Mouse (Mus musculus) liver, adult 2 months (tissue): ENCODE results near the gene Cacna2d3.

Source experiments
- CTCF ChIP-seq: fragments of 200-500 bp; IDR thresholded peaks from 2 replicates; pipeline ENCODE4 v1.5.1; 2011; ENCODE audit warnings: low read depth, low read length, control low read depth
- POLR2A ChIP-seq: fragments of 200-500 bp; IDR thresholded peaks from 2 replicates; pipeline ENCODE4 v1.6.1; 2011; ENCODE audit warnings: low read length, control low read depth; ENCODE audit not compliant: insufficient read depth; ENCODE audit errors: extremely low read depth

DNA sequence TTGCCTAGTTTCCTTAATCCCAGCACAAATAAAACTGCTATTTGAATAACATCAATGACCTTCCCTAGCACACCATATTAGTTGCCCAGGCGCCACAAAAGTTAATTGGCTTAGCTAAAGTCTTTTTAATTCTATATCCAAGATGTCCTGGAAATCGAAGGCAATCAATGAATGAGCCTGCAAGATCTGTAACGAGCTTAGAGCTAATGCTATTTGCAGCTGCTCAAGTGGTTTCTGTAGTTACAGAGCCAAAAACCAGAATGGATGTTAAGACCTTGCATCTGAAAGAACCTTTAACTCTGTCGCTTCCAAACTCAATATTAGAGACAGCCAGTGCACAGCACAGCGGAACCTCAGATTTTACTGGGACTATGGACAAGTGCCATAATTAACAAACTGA, 173.0 kb downstream of the Cacna2d3 start:
- no peak for TF ChIP-seq CTCF
- no peak for TF ChIP-seq POLR2A
